Comparison of ENCODE assay signal across 17 mouse cellular contexts in genomic region chr4:24642306-24642705, GRCm38 (mm10).
"Had no signal": no experiment of that assay in that cellular context is flagged by ENCODE, and none has a peak within 500 bp of the region (broad histone marks: within the 10 kb centered on the region; RNA-seq: fewer than 3 reads in every experiment).

No protein-coding gene starts in this region.

- H3K27ac ChIP-seq: kidney, postnatal 0 days; layer of hippocampus, adult 2 months; left cerebral cortex, adult 2 months; limb, embryonic 12.5 days; limb, embryonic 15.5 days; liver, embryonic 14.5 days; macrophage; midbrain, embryonic 13.5 days had no signal

- H3K9ac ChIP-seq: limb, embryonic 12.5 days; limb, embryonic 15.5 days; liver, embryonic 14.5 days; liver, postnatal 0 days; lung, embryonic 14.5 days; midbrain, embryonic 13.5 days had no signal

- H3K27me3 ChIP-seq: limb, embryonic 12.5 days; limb, embryonic 15.5 days; midbrain, embryonic 13.5 days had no signal

- H3K4me1 ChIP-seq: limb, embryonic 12.5 days; limb, embryonic 15.5 days; midbrain, embryonic 13.5 days had no signal

- H3K36me3 ChIP-seq: limb, embryonic 12.5 days; limb, embryonic 15.5 days; midbrain, embryonic 13.5 days had no signal

- H3K4me2 ChIP-seq: limb, embryonic 12.5 days; limb, embryonic 15.5 days; liver, embryonic 11.5 days; lung, embryonic 14.5 days; midbrain, embryonic 13.5 days had no signal

- H3K4me3 ChIP-seq: layer of hippocampus, adult 2 months; left cerebral cortex, adult 2 months; limb, embryonic 12.5 days; limb, embryonic 15.5 days; midbrain, embryonic 13.5 days had no signal

- H3K9me3 ChIP-seq: limb, embryonic 12.5 days; limb, embryonic 15.5 days; midbrain, embryonic 13.5 days had no signal

- ATAC-seq: liver, postnatal 0 days; lung, postnatal 0 days; midbrain, embryonic 13.5 days; midbrain, embryonic 16.5 days had no signal

- DNase-seq: kidney, postnatal 25 days; layer of hippocampus, adult 9-11 months; liver, postnatal 0 days; lung, embryonic 14.5 days; thymus, adult 18-20 months; thymus, postnatal 36 days had no signal
